Mouse (Mus musculus): ENCODE results near the gene Slc38a2. TPM values are rescaled to one million over a fixed set of nuclear protein-coding genes. Genes with fewer than 3 reads are reported as not detected.

The Slc38a2 gene
- total and polyA plus RNA-seq, 2 experiments = 22.1 to 73.9 TPM

DNA sequence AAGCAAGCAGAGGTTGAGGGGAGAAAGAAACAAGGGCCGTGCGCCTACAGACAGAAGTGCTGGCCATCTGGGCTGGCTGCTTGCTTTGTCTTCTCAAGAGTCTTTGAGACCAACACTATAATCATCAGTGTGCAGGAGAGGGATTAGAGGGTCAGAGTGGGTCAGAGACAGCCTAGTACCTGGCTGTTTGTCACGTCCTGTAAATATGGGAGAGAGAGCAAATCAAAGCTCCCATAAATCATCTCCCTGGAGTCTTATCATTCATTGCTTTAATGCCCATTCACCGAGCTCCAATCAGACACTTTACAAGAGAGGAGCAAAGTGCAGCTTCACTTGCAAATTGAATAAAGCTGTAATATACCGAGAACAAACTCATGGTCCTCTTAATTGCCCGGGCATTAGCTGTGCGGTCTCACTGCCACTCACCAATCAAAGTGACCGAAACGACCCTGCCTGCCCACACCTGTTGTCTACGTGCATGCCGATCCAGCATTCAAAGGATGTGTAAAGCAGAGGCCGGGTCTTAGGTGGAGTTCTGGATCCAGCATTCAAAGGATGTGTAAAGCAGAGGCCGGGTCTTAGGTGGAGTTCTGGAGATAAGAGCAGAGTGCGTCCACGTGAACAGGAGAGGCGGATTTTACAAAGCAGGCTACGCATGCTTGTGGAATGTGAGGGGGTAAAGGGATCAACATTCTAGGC lies 41.8 kb downstream of the Slc38a2 start:
- Histone ChIP-seq H3K4me3 (ENCODE audit: insufficient read depth, low read depth, low read length) (no peak overlapping the region), H3K27me3 (ENCODE audit: control insufficient read depth, insufficient read depth, low read length) (no peaks in the 10 kb centered on the region), H3K27ac (replicated peaks; ENCODE audit: insufficient read depth, low read depth, low read length) (no peak overlapping the region), H3K4me1 (ENCODE audit: control insufficient read depth, insufficient read depth, low read length) (no peaks in the 10 kb centered on the region), H3K79me2 (ENCODE audit: control insufficient read depth, insufficient read depth, low read length) (no peaks in the 10 kb centered on the region), H3K36me3 (ENCODE audit: control insufficient read depth, insufficient read depth, low read length) (no peaks in the 10 kb centered on the region), H3K9ac (ENCODE audit: low read depth, low read length) (no peak overlapping the region)
- WGBS = 76% methylated on average over 17 of the region's 17 CpGs
- no peak for DNase-seq (ENCODE audit: extremely low read depth, low read depth, low spot score)
- TF ChIP-seq CTCF (IDR thresholded peaks at IDR 0.05; ENCODE audit: low read depth, low read length) (no peak), POLR2A (IDR thresholded peaks at IDR 0.05; ENCODE audit: extremely low read depth, insufficient read depth, low read length) (no peak)

GRCm38 (mm10) chr15:96655514-96655913 lies 44.0 kb downstream of the Slc38a2 start:
- 84% methylated on average over 14 of the region's 14 CpGs for WGBS
- no peak for DNase-seq (ENCODE audit: extremely low read depth, low read depth, low spot score)
- no peak overlapping the region for H3K4me3 ChIP-seq (ENCODE audit: insufficient read depth, low read depth, low read length)
- TF ChIP-seq CTCF (IDR thresholded peaks at IDR 0.05; ENCODE audit: low read depth, low read length) (no peak), POLR2A (IDR thresholded peaks at IDR 0.05; ENCODE audit: extremely low read depth, insufficient read depth, low read length) (no peak)
- no peak overlapping the region for H3K27ac ChIP-seq (replicated peaks; ENCODE audit: insufficient read depth, low read depth, low read length)
- H3K36me3 ChIP-seq (ENCODE audit: control insufficient read depth, insufficient read depth, low read length) = no peaks in the 10 kb centered on the region
- H3K9ac ChIP-seq (ENCODE audit: low read depth, low read length) = no peak overlapping the region
- H3K4me1 ChIP-seq (ENCODE audit: control insufficient read depth, insufficient read depth, low read length) = no peaks in the 10 kb centered on the region
- no peaks in the 10 kb centered on the region for H3K79me2 ChIP-seq (ENCODE audit: control insufficient read depth, insufficient read depth, low read length)
- no peaks in the 10 kb centered on the region for H3K27me3 ChIP-seq (ENCODE audit: control insufficient read depth, insufficient read depth, low read length)

DNA sequence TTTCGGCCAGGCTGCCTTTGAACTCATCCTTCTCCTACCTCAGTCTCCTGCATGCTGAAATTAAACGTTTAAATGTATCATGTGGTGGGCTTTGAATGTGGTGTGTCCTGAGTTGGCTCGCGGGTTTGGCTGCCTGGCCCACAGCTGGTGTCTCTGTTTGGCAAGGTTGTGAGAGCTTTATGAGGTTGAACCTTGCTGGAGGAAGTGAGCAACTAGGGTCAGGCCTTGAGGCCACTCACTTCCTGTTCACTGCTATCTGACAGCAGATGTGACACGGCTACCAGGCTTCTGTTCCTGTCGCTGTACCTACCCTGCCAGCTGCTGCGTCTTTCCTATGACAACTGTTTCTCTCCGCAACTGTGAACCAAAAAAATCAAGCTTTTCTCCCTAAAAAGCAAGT lies 44.8 kb downstream of the Slc38a2 start:
- Histone ChIP-seq H3K27me3 (ENCODE audit: control insufficient read depth, insufficient read depth, low read length) (no peaks in the 10 kb centered on the region), H3K36me3 (ENCODE audit: control insufficient read depth, insufficient read depth, low read length) (no peaks in the 10 kb centered on the region), H3K4me1 (ENCODE audit: control insufficient read depth, insufficient read depth, low read length) (no peaks in the 10 kb centered on the region), H3K79me2 (ENCODE audit: control insufficient read depth, insufficient read depth, low read length) (no peaks in the 10 kb centered on the region), H3K27ac (replicated peaks; ENCODE audit: insufficient read depth, low read depth, low read length) (no peak overlapping the region), H3K4me3 (ENCODE audit: insufficient read depth, low read depth, low read length) (no peak overlapping the region), H3K9ac (ENCODE audit: low read depth, low read length) (no peak overlapping the region)
- no peak for DNase-seq (ENCODE audit: extremely low read depth, low read depth, low spot score)
- 63% methylated on average over 8 of the region's 8 CpGs for WGBS
- TF ChIP-seq POLR2A (IDR thresholded peaks at IDR 0.05; ENCODE audit: extremely low read depth, insufficient read depth, low read length) = no peak
- no peak for TF ChIP-seq CTCF (IDR thresholded peaks at IDR 0.05; ENCODE audit: low read depth, low read length)

- no peaks in the 10 kb centered on the region for H3K36me3 ChIP-seq (ENCODE audit: control insufficient read depth, insufficient read depth, low read length)
- H3K9ac ChIP-seq (ENCODE audit: low read depth, low read length) = no peak overlapping the region
- H3K4me3 ChIP-seq (ENCODE audit: insufficient read depth, low read depth, low read length) = no peak overlapping the region
- no peaks in the 10 kb centered on the region for H3K79me2 ChIP-seq (ENCODE audit: control insufficient read depth, insufficient read depth, low read length)
- H3K4me1 ChIP-seq (ENCODE audit: control insufficient read depth, insufficient read depth, low read length) = no peaks in the 10 kb centered on the region
- no peak for DNase-seq (ENCODE audit: extremely low read depth, low read depth, low spot score)
- WGBS = 94% methylated on average over 16 of the region's 16 CpGs
- H3K27ac ChIP-seq (replicated peaks; ENCODE audit: insufficient read depth, low read depth, low read length) = no peak overlapping the region
- no peaks in the 10 kb centered on the region for H3K27me3 ChIP-seq (ENCODE audit: control insufficient read depth, insufficient read depth, low read length)
- no peak for TF ChIP-seq POLR2A (IDR thresholded peaks at IDR 0.05; ENCODE audit: extremely low read depth, insufficient read depth, low read length)
These were observed 46.5 kb downstream of the Slc38a2 start for GRCm38 (mm10) chr15:96653011-96653410.

DNA sequence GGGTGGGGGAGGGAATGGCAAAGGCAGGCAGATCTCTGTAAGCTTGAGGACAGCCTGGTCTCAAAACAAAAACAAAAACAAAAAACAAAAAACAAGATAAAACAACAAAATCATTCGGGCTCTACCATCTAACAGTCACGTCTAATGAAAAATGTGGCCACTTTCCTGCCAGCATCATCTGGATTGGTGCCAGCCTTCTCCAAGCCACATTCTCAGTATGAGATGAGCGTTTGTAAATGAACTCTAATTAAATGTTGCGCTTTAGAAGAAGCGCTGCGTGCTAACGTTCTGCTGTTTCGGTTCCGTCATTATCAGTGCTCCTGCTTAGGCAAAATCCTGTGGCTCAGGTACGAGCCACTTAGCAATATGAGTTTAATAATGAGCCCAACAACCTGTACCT lies 47.0 kb downstream of the Slc38a2 start:
- Histone ChIP-seq H3K4me1 (ENCODE audit: control insufficient read depth, insufficient read depth, low read length) (no peaks in the 10 kb centered on the region), H3K27me3 (ENCODE audit: control insufficient read depth, insufficient read depth, low read length) (no peaks in the 10 kb centered on the region), H3K27ac (replicated peaks; ENCODE audit: insufficient read depth, low read depth, low read length) (no peak overlapping the region), H3K4me3 (ENCODE audit: insufficient read depth, low read depth, low read length) (no peak overlapping the region), H3K79me2 (ENCODE audit: control insufficient read depth, insufficient read depth, low read length) (no peaks in the 10 kb centered on the region), H3K36me3 (ENCODE audit: control insufficient read depth, insufficient read depth, low read length) (no peaks in the 10 kb centered on the region), H3K9ac (ENCODE audit: low read depth, low read length) (no peak overlapping the region)
- no peak for DNase-seq (ENCODE audit: extremely low read depth, low read depth, low spot score)
- TF ChIP-seq CTCF (IDR thresholded peaks at IDR 0.05; ENCODE audit: low read depth, low read length) = no peak
- no peak for TF ChIP-seq POLR2A (IDR thresholded peaks at IDR 0.05; ENCODE audit: extremely low read depth, insufficient read depth, low read length)
- 88% methylated on average over 10 of the region's 10 CpGs for WGBS

GRCm38 (mm10) chr15:96647376-96647775 lies 52.2 kb downstream of the Slc38a2 start:
- Histone ChIP-seq H3K27me3 (ENCODE audit: control insufficient read depth, insufficient read depth, low read length) (peaks cover 4% of the 10 kb centered on the region), H3K4me1 (ENCODE audit: control insufficient read depth, insufficient read depth, low read length) (no peaks in the 10 kb centered on the region), H3K4me3 (ENCODE audit: insufficient read depth, low read depth, low read length) (no peak overlapping the region), H3K9ac (ENCODE audit: low read depth, low read length) (no peak overlapping the region), H3K79me2 (ENCODE audit: control insufficient read depth, insufficient read depth, low read length) (no peaks in the 10 kb centered on the region), H3K36me3 (ENCODE audit: control insufficient read depth, insufficient read depth, low read length) (no peaks in the 10 kb centered on the region), H3K27ac (replicated peaks; ENCODE audit: insufficient read depth, low read depth, low read length) (no peak overlapping the region)
- WGBS = 40% methylated on average over 15 of the region's 15 CpGs
- TF ChIP-seq POLR2A (IDR thresholded peaks at IDR 0.05; ENCODE audit: extremely low read depth, insufficient read depth, low read length) = no peak
- TF ChIP-seq CTCF (IDR thresholded peaks at IDR 0.05; ENCODE audit: low read depth, low read length) = no peak
- no peak for DNase-seq (ENCODE audit: extremely low read depth, low read depth, low spot score)

All from liver, adult 2 months (tissue).